Mouse (Mus musculus) neural tube, embryonic 14.5 days (tissue): ENCODE results near the gene Myrfl. TPM values are rescaled to one million over a fixed set of nuclear protein-coding genes. Genes with fewer than 3 reads are reported as not detected.

Source experiments
- ATAC-seq: fragments of 200-750 bp; cut with Nextera tagmentation; 2 replicates; pipeline ENCODE4 v1.8.0; 2017; ENCODE audit warnings: low read depth, mild to moderate bottlenecking, moderate TSS enrichment, moderate library complexity
- H3K27ac ChIP-seq: fragments of 300-500 bp; sonication (generic); 2 replicates; pipeline ENCODE4 v1.5.1; 2014; ENCODE audit warnings: low read depth, mild to moderate bottlenecking, control low read depth, low read length, moderate library complexity, mixed read lengths
- H3K27me3 ChIP-seq: fragments of 300-500 bp; sonication (generic); 2 replicates; pipeline ENCODE4 v1.6.1; 2014; ENCODE audit warnings: low read length; ENCODE audit not compliant: control insufficient read depth, insufficient read depth
- H3K36me3 ChIP-seq: fragments of 300-500 bp; sonication (generic); 2 replicates; pipeline ENCODE4 v1.6.1; 2014; ENCODE audit warnings: low read length, mixed read lengths; ENCODE audit not compliant: control insufficient read depth, insufficient read depth
- H3K4me1 ChIP-seq: fragments of 300-500 bp; sonication (generic); 2 replicates; pipeline ENCODE4 v1.6.1; 2014; ENCODE audit warnings: low read length; ENCODE audit not compliant: control insufficient read depth, insufficient read depth
- H3K4me2 ChIP-seq: fragments of 300-500 bp; sonication (generic); 2 replicates; pipeline ENCODE4 v1.6.1; 2014; ENCODE audit warnings: mild to moderate bottlenecking, low read depth, low read length, control low read depth
- H3K4me3 ChIP-seq: fragments of 300-500 bp; sonication (generic); 2 replicates; pipeline ENCODE4 v1.5.1; 2014; ENCODE audit warnings: low read depth, low read length, control low read depth, mixed read lengths
- H3K9ac ChIP-seq: fragments of 300-500 bp; sonication (generic); replicated peaks from 2 replicates; pipeline ENCODE4 v1.6.1; 2014; ENCODE audit warnings: low read depth, mild to moderate bottlenecking, control low read depth, low read length, mixed read lengths
- H3K9me3 ChIP-seq: fragments of 300-500 bp; sonication (generic); 2 replicates; pipeline ENCODE4 v1.6.1; 2016; ENCODE audit warnings: low read length; ENCODE audit not compliant: control insufficient read depth
- WGBS: fragments of 180-500 bp; shearing (Covaris S2); extraction: QIAGEN DNeasy Blood & Tissue Kit; methylation state at CpG from one replicate; pipeline ENCODE4 v1.1.7; 2014; 5-methylcytosine and 5-hydroxymethylcytosine counted together
- polyA plus RNA-seq: library from polyadenylated mRNA; unstranded; fragments of >200 nt; fragmentation: Nextera tagmentation; extraction: Ambion mirVana; gene quantifications from 2 replicates; pipeline ENCODE4 v1.2.1, GENCODE M21; 2014

Myrfl gene
- polyA plus RNA-seq, 1 experiment from 2014 or later, result 0.20 TPM

DNA sequence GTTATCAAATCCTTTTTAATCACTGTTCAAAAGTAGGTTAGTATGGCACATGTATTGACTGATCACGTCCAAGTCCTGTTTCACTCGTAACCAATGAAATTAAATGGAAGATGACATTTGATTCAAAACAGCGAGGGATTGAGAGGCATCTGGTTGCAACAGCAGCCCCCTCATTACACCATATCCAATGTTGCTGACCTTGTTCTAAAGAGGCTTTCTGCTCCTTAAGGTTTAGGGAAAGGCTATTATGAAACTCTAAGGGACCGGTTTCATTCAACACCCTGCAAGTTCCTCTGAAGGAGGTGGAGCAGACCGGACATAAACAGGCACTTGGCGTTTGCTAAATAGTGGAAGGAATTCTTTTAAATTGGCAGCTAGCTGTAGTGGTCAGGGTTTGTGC lies 2.2 kb downstream of the Myrfl start:
- Histone ChIP-seq H3K27me3 (no peaks in the 10 kb centered on the region), H3K9ac (no peak overlapping the region), H3K9me3 (no peaks in the 10 kb centered on the region), H3K4me1 (no peaks in the 10 kb centered on the region), H3K36me3 (no peaks in the 10 kb centered on the region), H3K4me2 (no peak overlapping the region), H3K4me3 (no peak overlapping the region), H3K27ac (no peak overlapping the region)
- WGBS, result 87% methylated on average over 6 of the region's 6 CpGs
- no peak for ATAC-seq

- Histone ChIP-seq H3K27ac (no peak overlapping the region), H3K9me3 (no peaks in the 10 kb centered on the region), H3K9ac (no peak overlapping the region), H3K27me3 (no peaks in the 10 kb centered on the region), H3K4me3 (no peak overlapping the region), H3K4me1 (no peaks in the 10 kb centered on the region), H3K36me3 (no peaks in the 10 kb centered on the region), H3K4me2 (no peak overlapping the region)
- no peak for ATAC-seq
- 23% methylated on average over 3 of the region's 3 CpGs for WGBS
Observed at GRCm38 (mm10) chr10:116893753-116894152, 3.0 kb downstream of the Myrfl start.

DNA sequence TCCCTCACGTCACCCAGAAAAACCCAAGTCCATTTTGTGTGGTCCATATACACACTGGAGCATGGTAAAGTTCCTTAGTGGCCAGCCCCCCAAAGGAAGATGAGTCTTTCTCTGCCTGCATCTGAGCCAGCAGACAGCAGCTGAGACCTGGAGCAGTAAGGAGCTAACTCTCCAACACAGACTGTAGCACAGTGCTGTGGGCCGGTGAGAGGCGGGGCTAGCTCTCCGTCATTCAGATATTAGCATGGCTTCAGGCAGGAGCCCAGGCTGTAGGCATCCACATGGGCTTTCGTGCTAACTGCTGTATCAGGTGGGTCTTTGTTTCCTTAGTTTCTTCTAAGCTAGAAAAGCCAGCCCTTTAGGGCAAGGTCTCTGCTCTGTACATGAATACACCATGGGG lies 6.1 kb downstream of the Myrfl start:
- peak; percentile 87; the same call in 1 of the 2 replicates for ATAC-seq
- no peak overlapping the region for H3K4me2 ChIP-seq
- H3K27me3 ChIP-seq, result no peaks in the 10 kb centered on the region
- no peaks in the 10 kb centered on the region for H3K4me1 ChIP-seq
- 36% methylated on average over 5 of the region's 5 CpGs for WGBS
- no peak overlapping the region for H3K27ac ChIP-seq
- no peak overlapping the region for H3K9ac ChIP-seq
- H3K9me3 ChIP-seq, result no peaks in the 10 kb centered on the region
- H3K4me3 ChIP-seq, result no peak overlapping the region
- H3K36me3 ChIP-seq, result no peaks in the 10 kb centered on the region

DNA sequence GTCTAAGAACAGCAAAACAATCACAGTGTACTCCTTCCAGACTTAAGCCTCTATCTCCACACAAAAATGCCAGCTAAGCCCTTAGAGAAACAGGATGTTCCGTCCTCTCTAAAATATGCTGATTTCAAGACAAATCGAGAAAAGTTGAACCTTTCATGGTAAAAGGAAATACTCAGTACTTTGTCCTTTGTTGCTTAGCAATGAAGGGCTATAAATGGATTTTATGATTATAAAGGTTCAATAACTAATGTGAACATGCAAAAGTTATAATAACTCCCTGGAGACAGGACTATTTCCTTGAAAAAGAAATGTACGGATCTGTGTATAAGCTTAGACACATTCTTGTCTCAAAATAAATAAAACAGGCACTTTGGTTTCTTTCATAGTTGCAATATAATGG lies 12.2 kb downstream of the Myrfl start:
- ATAC-seq, result no peak
- 89% methylated on average over 3 of the region's 3 CpGs for WGBS
- Histone ChIP-seq H3K36me3 (no peaks in the 10 kb centered on the region), H3K4me2 (no peak overlapping the region), H3K27me3 (no peaks in the 10 kb centered on the region), H3K9ac (no peak overlapping the region), H3K4me1 (no peaks in the 10 kb centered on the region), H3K27ac (no peak overlapping the region), H3K9me3 (no peaks in the 10 kb centered on the region), H3K4me3 (no peak overlapping the region)

GRCm38 (mm10) chr10:116883531-116883930 lies 13.2 kb downstream of the Myrfl start:
- H3K27ac ChIP-seq, result no peak overlapping the region
- H3K4me3 ChIP-seq, result no peak overlapping the region
- H3K36me3 ChIP-seq, result no peaks in the 10 kb centered on the region
- 62% methylated on average over 5 of the region's 5 CpGs for WGBS
- H3K9ac ChIP-seq, result no peak overlapping the region
- no peaks in the 10 kb centered on the region for H3K27me3 ChIP-seq
- H3K9me3 ChIP-seq, result no peaks in the 10 kb centered on the region
- H3K4me2 ChIP-seq, result no peak overlapping the region
- no peak for ATAC-seq
- no peaks in the 10 kb centered on the region for H3K4me1 ChIP-seq

DNA sequence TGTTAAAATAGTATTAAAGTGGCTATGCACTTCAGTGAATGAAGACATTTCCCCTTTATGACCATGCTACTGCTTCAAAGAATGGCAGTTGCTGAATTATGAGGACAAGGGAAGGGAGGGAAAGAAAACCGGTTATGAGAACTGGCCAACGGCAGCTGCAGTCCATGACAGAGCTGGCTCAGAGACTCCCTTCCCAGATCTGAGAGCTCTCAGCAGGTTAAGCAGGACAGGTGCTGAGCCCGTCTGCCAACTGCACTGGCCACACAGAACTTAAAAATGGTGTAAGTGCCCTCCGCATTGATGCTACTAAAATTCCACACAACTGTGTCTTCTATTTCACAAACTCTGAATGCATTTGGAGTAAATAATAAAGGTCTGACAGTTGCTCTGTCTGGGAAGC lies 19.3 kb downstream of the Myrfl start:
- no peaks in the 10 kb centered on the region for H3K27me3 ChIP-seq
- 86% methylated on average over 4 of the region's 4 CpGs for WGBS

GRCm38 (mm10) chr10:116874490-116874889 lies 22.2 kb downstream of the Myrfl start:
- Histone ChIP-seq H3K27me3 (no peaks in the 10 kb centered on the region), H3K27ac (no peak overlapping the region), H3K9me3 (no peaks in the 10 kb centered on the region), H3K36me3 (no peaks in the 10 kb centered on the region), H3K9ac (no peak overlapping the region), H3K4me3 (no peak overlapping the region), H3K4me1 (peaks cover 4% of the 10 kb centered on the region; the same call in 1 of the 2 replicates), H3K4me2 (no peak overlapping the region)
- no peak for ATAC-seq
- 85% methylated on average over 9 of the region's 9 CpGs for WGBS

More for the DNA sequence above, 19.3 kb downstream of the Myrfl start:
- no peak overlapping the region for H3K27ac ChIP-seq
- H3K36me3 ChIP-seq, result no peaks in the 10 kb centered on the region
- H3K4me3 ChIP-seq, result no peak overlapping the region
- H3K4me1 ChIP-seq, result no peaks in the 10 kb centered on the region
- no peak overlapping the region for H3K9ac ChIP-seq
- no peaks in the 10 kb centered on the region for H3K9me3 ChIP-seq
- H3K4me2 ChIP-seq, result no peak overlapping the region
- ATAC-seq, result no peak

- H3K4me2 ChIP-seq, result peak overlapping the region; percentile 25; the same call in 1 of the 2 replicates
- ATAC-seq, result peak; percentile 60; the same call in 1 of the 2 replicates
- no peak overlapping the region for H3K4me3 ChIP-seq
- no peak overlapping the region for H3K9ac ChIP-seq
- no peaks in the 10 kb centered on the region for H3K27me3 ChIP-seq
- peaks cover 4% of the 10 kb centered on the region; the same call in 1 of the 2 replicates for H3K4me1 ChIP-seq
- no peak overlapping the region for H3K27ac ChIP-seq
- H3K36me3 ChIP-seq, result no peaks in the 10 kb centered on the region
- WGBS, result 35% methylated on average over 14 of the region's 14 CpGs
- no peaks in the 10 kb centered on the region for H3K9me3 ChIP-seq
Observed at GRCm38 (mm10) chr10:116872016-116872410, 24.7 kb downstream of the Myrfl start.

- Histone ChIP-seq H3K4me2 (peak overlapping the region; percentile 25; the same call in 1 of the 2 replicates), H3K4me1 (peaks cover 4% of the 10 kb centered on the region; the same call in 1 of the 2 replicates), H3K9ac (no peak overlapping the region), H3K27ac (no peak overlapping the region), H3K4me3 (no peak overlapping the region), H3K9me3 (no peaks in the 10 kb centered on the region), H3K27me3 (no peaks in the 10 kb centered on the region), H3K36me3 (no peaks in the 10 kb centered on the region)
- peak; percentile 68 for ATAC-seq
- WGBS, result 53% methylated on average over 12 of the region's 12 CpGs
Observed at GRCm38 (mm10) chr10:116871329-116872015, 25.2 kb downstream of the Myrfl start.
